Mouse (Mus musculus) macrophage (primary cell): Measurements from ENCODE around the gene Npr2. TPM values are rescaled to one million over a fixed set of nuclear protein-coding genes. Genes with fewer than 3 reads are reported as not detected.

Source experiments
- polyA plus RNA-seq: library from polyadenylated mRNA; stranded (reverse); fragments of 250-400 nt; gene quantifications from 3 replicates; pipeline ENCODE4 v1.2.4, GENCODE M21; 2018; ENCODE audit warnings: inconsistent platforms

Gene Npr2
- polyA plus RNA-seq, 1 experiment from 2014 or later, result not detected

Other genes starting within 250 kb of the Npr2 start
- gene Rusc2, start 250.0 kb upstream of the Npr2 start, polyA plus RNA-seq, result 22.3 to 44.8 TPM (median 33.3 TPM) in 3 replicates
- not detected in 3 replicates for gene Fam166b, start 202.8 kb upstream of the Npr2 start, polyA plus RNA-seq
- gene Tesk1, start 190.0 kb upstream of the Npr2 start, polyA plus RNA-seq, result 40.0 to 51.6 TPM (median 50.0 TPM) in 3 replicates
- gene Cd72, start 177.3 kb upstream of the Npr2 start, polyA plus RNA-seq, result 155 to 199 TPM (median 157 TPM) in 3 replicates
- gene Sit1, start 148.2 kb upstream of the Npr2 start, polyA plus RNA-seq, result not detected in 3 replicates
- gene Ccdc107, start 139.0 kb upstream of the Npr2 start, polyA plus RNA-seq, result 24.0 to 38.6 TPM (median 24.2 TPM) in 3 replicates
- 0.69 to 2.4 TPM (median 1.2 TPM) in 3 replicates for gene Arhgef39, start 132.2 kb upstream of the Npr2 start, polyA plus RNA-seq
- 3.0 to 7.4 TPM (median 4.9 TPM) in 3 replicates for gene Car9, start 125.0 kb upstream of the Npr2 start, polyA plus RNA-seq
- gene Tpm2, start 108.2 kb upstream of the Npr2 start, polyA plus RNA-seq, result 0.17 to 0.46 TPM in 2 of 3 replicates, not detected in the other
- 33.3 to 58.6 TPM (median 47.6 TPM) in 3 replicates for gene Creb3, start 69.6 kb upstream of the Npr2 start, polyA plus RNA-seq
- gene Tln1, start 69.2 kb upstream of the Npr2 start, polyA plus RNA-seq, result 179 to 305 TPM (median 276 TPM) in 3 replicates
- gene Rgp1, start 53.2 kb upstream of the Npr2 start, polyA plus RNA-seq, result 17.6 to 45.0 TPM (median 21.9 TPM) in 3 replicates
- 5.4 to 9.2 TPM (median 8.6 TPM) in 3 replicates for gene Gba2, start 53.1 kb upstream of the Npr2 start, polyA plus RNA-seq
- not detected in 3 replicates for gene Msmp, start 47.4 kb upstream of the Npr2 start, polyA plus RNA-seq
- not detected in 3 replicates for gene Spag8, start 21.7 kb downstream of the Npr2 start, polyA plus RNA-seq
- gene Hint2, start 24.5 kb downstream of the Npr2 start, polyA plus RNA-seq, result 11.4 to 34.2 TPM (median 26.9 TPM) in 3 replicates
- 0.80 to 1.5 TPM (median 1.1 TPM) in 3 replicates for gene Tmem8b, start 37.0 kb downstream of the Npr2 start, polyA plus RNA-seq
- 0.53 to 4.6 TPM (median 0.59 TPM) in 3 replicates for gene Fam221b, start 37.2 kb downstream of the Npr2 start, polyA plus RNA-seq
- gene Olfr70, start 68.9 kb downstream of the Npr2 start, polyA plus RNA-seq, result not detected in 3 replicates
- not detected in 3 replicates for gene Olfr71, start 78.3 kb downstream of the Npr2 start, polyA plus RNA-seq
- gene Hrct1, start 95.3 kb downstream of the Npr2 start, polyA plus RNA-seq, result not detected in 3 replicates
- not detected in 3 replicates for gene Spaar, start 98.1 kb downstream of the Npr2 start, polyA plus RNA-seq
- not detected in 3 replicates for gene Olfr159, start 139.1 kb downstream of the Npr2 start, polyA plus RNA-seq
- not detected in 3 replicates for gene Olfr156, start 192.0 kb downstream of the Npr2 start, polyA plus RNA-seq
- not detected in 3 replicates for gene Olfr157, start 208.3 kb downstream of the Npr2 start, polyA plus RNA-seq
- gene Olfr155, start 219.6 kb downstream of the Npr2 start, polyA plus RNA-seq, result not detected in 3 replicates
- gene Reck, start 243.6 kb downstream of the Npr2 start, polyA plus RNA-seq, result 0.12 to 0.38 TPM (median 0.34 TPM) in 3 replicates